Mouse (Mus musculus): Measurements from ENCODE around the gene Nalcn. TPM values are rescaled to one million over a fixed set of nuclear protein-coding genes. Genes with fewer than 3 reads are reported as not detected.
A peak's percentile ranks its signal among the peaks of the same experiment; 100 is the strongest.

Nalcn gene
- polyA plus RNA-seq, 1 experiment from 2014 or later = 2.3 TPM

GRCm38 (mm10) chr14:123296068-123296467, 330.9 kb downstream of the Nalcn start:
- Histone ChIP-seq H3K9me3 (ENCODE audit: control insufficient read depth, low read length) (no peaks in the 10 kb centered on the region), H3K4me2 (ENCODE audit: low read depth) (no peak overlapping the region), H3K36me3 (ENCODE audit: control insufficient read depth, insufficient read depth, low read length) (no peaks in the 10 kb centered on the region), H3K4me3 (ENCODE audit: low read depth, low read length) (no peak overlapping the region), H3K4me1 (ENCODE audit: control insufficient read depth, insufficient read depth, low read length) (no peaks in the 10 kb centered on the region), H3K27ac (ENCODE audit: low read depth, low read length) (no peak overlapping the region), H3K27me3 (ENCODE audit: control insufficient read depth, insufficient read depth, low read length) (no peaks in the 10 kb centered on the region), H3K9ac (ENCODE audit: low read length) (no peak overlapping the region)
- DNase-seq (ENCODE audit: low spot score) (no peak), ATAC-seq (ENCODE audit: insufficient read depth, low FRiP score, low TSS enrichment) (no peak)

GRCm38 (mm10) chr14:123291118-123292007, 335.6 kb downstream of the Nalcn start:
- Histone ChIP-seq H3K4me3 (ENCODE audit: low read depth, low read length) (no peak overlapping the region), H3K9ac (ENCODE audit: low read length) (no peak overlapping the region), H3K4me2 (ENCODE audit: low read depth) (no peak overlapping the region), H3K27ac (ENCODE audit: low read depth, low read length) (no peak overlapping the region), H3K27me3 (ENCODE audit: control insufficient read depth, insufficient read depth, low read length) (no peaks in the 10 kb centered on the region), H3K4me1 (ENCODE audit: control insufficient read depth, insufficient read depth, low read length) (no peaks in the 10 kb centered on the region), H3K36me3 (ENCODE audit: control insufficient read depth, insufficient read depth, low read length) (no peaks in the 10 kb centered on the region), H3K9me3 (ENCODE audit: control insufficient read depth, low read length) (no peaks in the 10 kb centered on the region)
- ATAC-seq (ENCODE audit: insufficient read depth, low FRiP score, low TSS enrichment) (no peak), DNase-seq (ENCODE audit: low spot score) (no peak)
- WGBS = 88% methylated on average over 4 of the region's 4 CpGs

GRCm38 (mm10) chr14:123282165-123282564, 344.8 kb downstream of the Nalcn start:
- Histone ChIP-seq H3K27ac (ENCODE audit: low read depth, low read length) (no peak overlapping the region), H3K9me3 (ENCODE audit: control insufficient read depth, low read length) (no peaks in the 10 kb centered on the region), H3K27me3 (ENCODE audit: control insufficient read depth, insufficient read depth, low read length) (no peaks in the 10 kb centered on the region), H3K4me3 (ENCODE audit: low read depth, low read length) (no peak overlapping the region), H3K9ac (ENCODE audit: low read length) (no peak overlapping the region), H3K4me2 (ENCODE audit: low read depth) (no peak overlapping the region), H3K36me3 (ENCODE audit: control insufficient read depth, insufficient read depth, low read length) (no peaks in the 10 kb centered on the region), H3K4me1 (ENCODE audit: control insufficient read depth, insufficient read depth, low read length) (no peaks in the 10 kb centered on the region)
- no peak for ATAC-seq (ENCODE audit: insufficient read depth, low FRiP score, low TSS enrichment)
- no peak for DNase-seq (ENCODE audit: low spot score)

GRCm38 (mm10) chr14:123272121-123272520, 354.8 kb downstream of the Nalcn start:
- no peak for DNase-seq (ENCODE audit: low spot score)
- 76% methylated on average over 2 of the region's 2 CpGs for WGBS

GRCm38 (mm10) chr14:123240738-123241137, 386.2 kb downstream of the Nalcn start:
- H3K27me3 ChIP-seq (ENCODE audit: control insufficient read depth, insufficient read depth, low read length) = no peaks in the 10 kb centered on the region
- no peak overlapping the region for H3K4me2 ChIP-seq (ENCODE audit: low read depth)
- no peaks in the 10 kb centered on the region for H3K4me1 ChIP-seq (ENCODE audit: control insufficient read depth, insufficient read depth, low read length)
- no peak overlapping the region for H3K4me3 ChIP-seq (ENCODE audit: low read depth, low read length)
- no peaks in the 10 kb centered on the region for H3K9me3 ChIP-seq (ENCODE audit: control insufficient read depth, low read length)
- H3K36me3 ChIP-seq (ENCODE audit: control insufficient read depth, insufficient read depth, low read length) = no peaks in the 10 kb centered on the region
- DNase-seq (ENCODE audit: low spot score) = no peak
- no peak for ATAC-seq (ENCODE audit: insufficient read depth, low FRiP score, low TSS enrichment)
- no peak overlapping the region for H3K27ac ChIP-seq (ENCODE audit: low read depth, low read length)
- 63% methylated on average over 1 of the region's 1 CpGs for WGBS
- H3K9ac ChIP-seq (ENCODE audit: low read length) = no peak overlapping the region

More at GRCm38 (mm10) chr14:123272121-123272520, 354.8 kb downstream of the Nalcn start:
- Histone ChIP-seq H3K36me3 (ENCODE audit: control insufficient read depth, insufficient read depth, low read length) (no peaks in the 10 kb centered on the region), H3K4me1 (ENCODE audit: control insufficient read depth, insufficient read depth, low read length) (no peaks in the 10 kb centered on the region), H3K9ac (ENCODE audit: low read length) (no peak overlapping the region), H3K4me2 (ENCODE audit: low read depth) (no peak overlapping the region), H3K4me3 (ENCODE audit: low read depth, low read length) (no peak overlapping the region), H3K27ac (ENCODE audit: low read depth, low read length) (no peak overlapping the region), H3K9me3 (ENCODE audit: control insufficient read depth, low read length) (no peaks in the 10 kb centered on the region), H3K27me3 (ENCODE audit: control insufficient read depth, insufficient read depth, low read length) (no peaks in the 10 kb centered on the region)
- ATAC-seq (ENCODE audit: insufficient read depth, low FRiP score, low TSS enrichment) = no peak

- H3K36me3 ChIP-seq (ENCODE audit: control insufficient read depth, insufficient read depth, low read length) = no peaks in the 10 kb centered on the region
- H3K27ac ChIP-seq (ENCODE audit: low read depth, low read length) = no peak overlapping the region
- no peaks in the 10 kb centered on the region for H3K27me3 ChIP-seq (ENCODE audit: control insufficient read depth, insufficient read depth, low read length)
- H3K4me3 ChIP-seq (ENCODE audit: low read depth, low read length) = no peak overlapping the region
- H3K4me2 ChIP-seq (ENCODE audit: low read depth) = no peak overlapping the region
- no peaks in the 10 kb centered on the region for H3K4me1 ChIP-seq (ENCODE audit: control insufficient read depth, insufficient read depth, low read length)
- H3K9ac ChIP-seq (ENCODE audit: low read length) = no peak overlapping the region
- DNase-seq (ENCODE audit: low spot score) = peak; percentile 12
- WGBS = 12% methylated on average over 2 of the region's 2 CpGs
- 0 out of 2 replicates have a peak, but pooled peaks have one; percentile 38 for ATAC-seq (ENCODE audit: insufficient read depth, low FRiP score, low TSS enrichment)
- H3K9me3 ChIP-seq (ENCODE audit: control insufficient read depth, low read length) = no peaks in the 10 kb centered on the region
Observed at GRCm38 (mm10) chr14:123239945-123240344, 387.0 kb downstream of the Nalcn start.

GRCm38 (mm10) chr14:123237002-123237401, 389.9 kb downstream of the Nalcn start:
- H3K4me3 ChIP-seq (ENCODE audit: low read depth, low read length) = no peak overlapping the region
- DNase-seq (ENCODE audit: low spot score) (no peak), ATAC-seq (ENCODE audit: insufficient read depth, low FRiP score, low TSS enrichment) (no peak)
- no peaks in the 10 kb centered on the region for H3K27me3 ChIP-seq (ENCODE audit: control insufficient read depth, insufficient read depth, low read length)
- no peak overlapping the region for H3K4me2 ChIP-seq (ENCODE audit: low read depth)
- no peak overlapping the region for H3K27ac ChIP-seq (ENCODE audit: low read depth, low read length)
- no peak overlapping the region for H3K9ac ChIP-seq (ENCODE audit: low read length)
- H3K36me3 ChIP-seq (ENCODE audit: control insufficient read depth, insufficient read depth, low read length) = no peaks in the 10 kb centered on the region
- WGBS = 66% methylated on average over 2 of the region's 2 CpGs
- no peaks in the 10 kb centered on the region for H3K9me3 ChIP-seq (ENCODE audit: control insufficient read depth, low read length)
- H3K4me1 ChIP-seq (ENCODE audit: control insufficient read depth, insufficient read depth, low read length) = no peaks in the 10 kb centered on the region

- DNase-seq (ENCODE audit: low spot score) (no peak), ATAC-seq (ENCODE audit: insufficient read depth, low FRiP score, low TSS enrichment) (no peak)
- no peaks in the 10 kb centered on the region for H3K9me3 ChIP-seq (ENCODE audit: control insufficient read depth, low read length)
- no peak overlapping the region for H3K4me3 ChIP-seq (ENCODE audit: low read depth, low read length)
- H3K27ac ChIP-seq (ENCODE audit: low read depth, low read length) = no peak overlapping the region
- H3K4me1 ChIP-seq (ENCODE audit: control insufficient read depth, insufficient read depth, low read length) = no peaks in the 10 kb centered on the region
- no peak overlapping the region for H3K4me2 ChIP-seq (ENCODE audit: low read depth)
- H3K9ac ChIP-seq (ENCODE audit: low read length) = no peak overlapping the region
- H3K27me3 ChIP-seq (ENCODE audit: control insufficient read depth, insufficient read depth, low read length) = no peaks in the 10 kb centered on the region
- no peaks in the 10 kb centered on the region for H3K36me3 ChIP-seq (ENCODE audit: control insufficient read depth, insufficient read depth, low read length)
Observed at GRCm38 (mm10) chr14:123232630-123233206, 394.2 kb downstream of the Nalcn start.

All from neural tube, embryonic 11.5 days (tissue).